Mouse (Mus musculus) erythroid progenitor cell, adult 5-6 weeks (primary cell): ENCODE data around the gene Gcm2. TPM values are rescaled to one million over a fixed set of nuclear protein-coding genes. Genes with fewer than 3 reads are reported as not detected.

Experiments used
- ATAC-seq: replicated peaks from 2 replicates; pipeline ENCODE4 v1.8.0; 2016; ENCODE audit warnings: moderate number of reproducible peaks, mild to moderate bottlenecking, moderate TSS enrichment, inconsistent platforms; ENCODE audit not compliant: poor library complexity, low FRiP score, severe bottlenecking
- total RNA-seq, 2 experiments: library from RNA; stranded (forward) in 1 of 2; stranded (reverse) in 1 of 2; fragments of 150-400 nt in 1 of 2; fragments of 186-747, 209-891 nt in 1 of 2; gene quantifications; 2 replicates each; pipeline versions ENCODE4 v1.2.3 to v1.2.4; 2015 to 2017; ENCODE audit warnings: low replicate concordance in 2 of 2

Gcm2 gene
- total RNA-seq, 2 experiments from 2014 or later: not detected

- ATAC-seq: no peak
Observed at GRCm38 (mm10) chr13:41084521-41084920, 26.3 kb downstream of the Gcm2 start.

GRCm38 (mm10) chr13:41080700-41081099, 30.1 kb downstream of the Gcm2 start:
- no peak for ATAC-seq

GRCm38 (mm10) chr13:41079859-41080258, 31.0 kb downstream of the Gcm2 start:
- ATAC-seq: no peak

- ATAC-seq: peak; percentile 92
Observed at GRCm38 (mm10) chr13:41079421-41079780, 31.4 kb downstream of the Gcm2 start, which contains the start of gene Mak. Gene Mak (minus strand): TSS chr13:41079706.

- no peak for ATAC-seq
Observed at GRCm38 (mm10) chr13:41078690-41079420, 32.0 kb downstream of the Gcm2 start.

GRCm38 (mm10) chr13:41077921-41078320, 32.9 kb downstream of the Gcm2 start:
- no peak for ATAC-seq

- ATAC-seq: no peak
Observed at GRCm38 (mm10) chr13:41073819-41074218, 37.0 kb downstream of the Gcm2 start.

GRCm38 (mm10) chr13:41071617-41072016, 39.2 kb downstream of the Gcm2 start:
- no peak for ATAC-seq

- no peak for ATAC-seq
Observed at GRCm38 (mm10) chr13:41067618-41068017, 43.2 kb downstream of the Gcm2 start.

GRCm38 (mm10) chr13:41051965-41052364, 58.9 kb downstream of the Gcm2 start:
- no peak for ATAC-seq

Other genes with a start within 250 kb of the Gcm2 start
- gene Pak1ip1, start 110.0 kb downstream of the Gcm2 start, total RNA-seq (2015; ENCODE audit: low replicate concordance): 46.5 and 88.0 TPM in 2 replicates
- 63.4 and 63.5 TPM in 2 replicates for gene Pak1ip1, start 110.0 kb downstream of the Gcm2 start, total RNA-seq (2017; ENCODE audit: low replicate concordance)
- 628 and 784 TPM in 2 replicates for gene Tmem14c, start 94.7 kb downstream of the Gcm2 start, total RNA-seq (2015; ENCODE audit: low replicate concordance)
- gene Tmem14c, start 94.7 kb downstream of the Gcm2 start, total RNA-seq (2017; ENCODE audit: low replicate concordance): 461 and 723 TPM in 2 replicates
- not detected in 2 replicates for gene Mak, start 31.3 kb downstream of the Gcm2 start, total RNA-seq (2015; ENCODE audit: low replicate concordance)
- not detected in 2 replicates for gene Mak, start 31.3 kb downstream of the Gcm2 start, total RNA-seq (2017; ENCODE audit: low replicate concordance)
- gene Sycp2l, start 3.3 kb upstream of the Gcm2 start, total RNA-seq (2015; ENCODE audit: low replicate concordance): not detected in 2 replicates
- gene Sycp2l, start 3.3 kb upstream of the Gcm2 start, total RNA-seq (2017; ENCODE audit: low replicate concordance): not detected in 2 replicates
- not detected in 2 replicates for gene Elovl2, start 109.4 kb upstream of the Gcm2 start, total RNA-seq (2015; ENCODE audit: low replicate concordance)
- gene Elovl2, start 109.4 kb upstream of the Gcm2 start, total RNA-seq (2017; ENCODE audit: low replicate concordance): not detected in 2 replicates
- gene Smim13, start 138.8 kb upstream of the Gcm2 start, total RNA-seq (2015; ENCODE audit: low replicate concordance): 0.84 and 2.2 TPM in 2 replicates
- gene Smim13, start 138.8 kb upstream of the Gcm2 start, total RNA-seq (2017; ENCODE audit: low replicate concordance): 2.8 and 5.4 TPM in 2 replicates
- not detected in 2 replicates for gene Gm17364, start 162.9 kb upstream of the Gcm2 start, total RNA-seq (2015; ENCODE audit: low replicate concordance)
- gene Gm17364, start 162.9 kb upstream of the Gcm2 start, total RNA-seq (2017; ENCODE audit: low replicate concordance): not detected in 2 replicates